Mouse (Mus musculus) bone marrow macrophage, adult 2 months (primary cell): ENCODE results near the gene Myo5a. TPM values are rescaled to one million over a fixed set of nuclear protein-coding genes. Genes with fewer than 3 reads are reported as not detected.

Experiments used
- H3K27ac ChIP-seq: 2 replicates; pipeline ENCODE4 v1.5.1; 2012; ENCODE audit warnings: low read depth, low read length; ENCODE audit not compliant: insufficient read depth
- H3K4me1 ChIP-seq: 2 replicates; pipeline ENCODE4 v1.6.1; 2012; ENCODE audit warnings: low read length; ENCODE audit not compliant: control insufficient read depth, insufficient read depth
- H3K4me3 ChIP-seq: 2 replicates; pipeline ENCODE4 v1.5.1; 2012; ENCODE audit warnings: mild to moderate bottlenecking, low read length, moderate library complexity; ENCODE audit not compliant: insufficient read depth
- CTCF ChIP-seq: IDR thresholded peaks from 2 replicates; pipeline ENCODE4 v1.5.1; 2012; ENCODE audit warnings: low read depth, mild to moderate bottlenecking, low read length, moderate library complexity
- POLR2A ChIP-seq: IDR thresholded peaks from 2 replicates; pipeline ENCODE4 v1.6.1; 2012; ENCODE audit warnings: mild to moderate bottlenecking, low read depth, low read length, borderline replicate concordance
- polyA plus RNA-seq: library from polyadenylated mRNA; stranded (reverse); fragments of >200 nt; gene quantifications from 2 replicates; pipeline ENCODE4 v1.2.4, GENCODE M21; 2012; ENCODE audit not compliant: missing spikeins, insufficient read depth, insufficient read length

The Myo5a gene
- polyA plus RNA-seq, 1 experiment, result 234 TPM

DNA sequence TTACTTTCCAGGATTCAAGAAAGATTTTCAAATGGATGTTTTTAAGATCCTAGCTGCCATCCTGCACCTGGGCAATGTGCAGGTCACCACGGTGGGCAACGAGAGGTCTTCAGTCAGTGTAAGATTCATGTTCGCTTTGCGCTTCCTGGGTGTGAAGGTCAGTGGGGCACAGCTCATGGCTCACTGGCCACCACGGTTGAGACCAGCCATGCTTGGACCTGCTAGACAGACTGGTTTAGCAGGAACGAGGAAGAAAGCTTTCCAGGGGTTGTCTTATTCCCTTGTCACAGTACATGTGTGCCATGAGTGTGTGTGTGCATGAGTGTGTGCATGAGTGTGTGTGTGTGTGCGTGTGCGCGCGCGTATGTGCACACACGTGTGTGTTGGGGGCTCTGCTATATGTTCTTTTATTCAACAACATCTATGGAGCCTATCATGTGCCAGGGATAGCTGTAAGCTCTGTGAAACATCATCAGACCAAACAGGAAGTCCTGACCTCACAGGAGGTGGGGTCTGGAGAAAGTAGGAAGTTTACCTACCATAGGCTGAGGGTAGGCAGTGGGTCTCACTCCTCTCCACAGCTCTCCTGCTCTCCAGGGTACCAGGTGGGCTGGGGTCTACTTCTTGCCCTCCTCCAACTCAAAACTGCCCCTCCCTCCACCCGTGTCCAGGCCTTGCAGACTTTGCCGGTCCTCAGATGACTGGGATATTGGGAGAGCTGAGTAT lies 185.2 kb downstream of the Myo5a start:
- no peak overlapping the region for H3K4me3 ChIP-seq
- H3K4me1 ChIP-seq, result peaks cover 21% of the 10 kb centered on the region
- H3K27ac ChIP-seq, result no peak overlapping the region
- TF ChIP-seq POLR2A (no peak), CTCF (no peak)

GRCm38 (mm10) chr9:75258792-75259191 lies 188.0 kb downstream of the Myo5a start:
- no peak for TF ChIP-seq CTCF
- TF ChIP-seq POLR2A, result no peak
- Histone ChIP-seq H3K4me1 (peaks cover 26% of the 10 kb centered on the region), H3K4me3 (no peak overlapping the region), H3K27ac (no peak overlapping the region)

DNA sequence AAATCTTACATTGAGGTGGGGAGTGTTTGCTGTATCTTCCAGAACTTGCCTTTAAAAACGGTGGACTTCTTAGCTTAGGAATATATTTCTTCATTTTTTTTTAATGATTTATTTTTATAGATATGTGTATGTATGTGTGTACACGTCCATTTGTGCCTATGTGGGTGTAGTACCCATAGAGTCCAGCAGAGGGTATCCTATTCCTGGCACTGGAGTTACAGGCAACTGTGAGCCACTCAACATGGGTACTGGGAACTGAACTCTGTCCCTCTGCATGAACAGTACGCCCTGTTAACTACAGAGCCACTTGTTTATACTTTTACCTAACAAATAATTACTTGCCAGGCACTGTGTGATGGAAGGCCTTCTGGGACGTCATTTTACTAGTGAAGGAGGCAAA lies 188.8 kb downstream of the Myo5a start:
- no peak for TF ChIP-seq CTCF
- TF ChIP-seq POLR2A, result no peak
- Histone ChIP-seq H3K4me1 (peaks cover 25% of the 10 kb centered on the region), H3K4me3 (no peak overlapping the region), H3K27ac (no peak overlapping the region)

- Histone ChIP-seq H3K27ac (no peak overlapping the region), H3K4me1 (peaks cover 15% of the 10 kb centered on the region), H3K4me3 (no peak overlapping the region)
- TF ChIP-seq POLR2A (no peak), CTCF (no peak)
Observed at GRCm38 (mm10) chr9:75261332-75261872, 190.6 kb downstream of the Myo5a start.

DNA sequence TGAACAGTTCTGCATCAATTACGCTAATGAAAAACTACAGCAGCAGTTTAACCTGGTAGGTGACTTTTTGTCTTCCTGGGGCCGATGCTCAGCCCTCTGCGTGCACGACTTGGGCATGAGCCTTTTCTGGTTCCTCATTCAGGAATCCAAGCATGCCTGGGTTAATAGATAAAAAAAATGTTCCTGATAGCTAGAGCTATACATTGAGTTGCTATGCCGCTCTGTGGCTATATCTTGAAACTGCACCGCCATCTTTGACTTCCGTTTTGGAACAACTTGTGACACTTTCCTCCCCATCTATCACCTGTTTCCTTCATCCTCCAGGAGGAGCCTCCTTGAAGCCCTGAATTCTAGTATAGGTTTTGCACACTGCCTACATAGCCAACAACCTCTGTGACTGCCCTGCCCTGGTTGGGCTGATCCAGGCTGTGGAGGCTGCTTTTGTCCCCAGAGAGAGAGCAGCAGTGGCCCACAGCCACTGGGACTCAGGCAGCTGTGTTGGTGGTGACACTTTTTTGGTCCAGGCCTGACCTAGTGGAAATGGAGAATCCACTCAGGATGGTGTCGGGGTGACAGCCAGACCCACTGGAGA lies 191.5 kb downstream of the Myo5a start:
- TF ChIP-seq CTCF, result no peak
- no peak for TF ChIP-seq POLR2A
- Histone ChIP-seq H3K4me1 (peaks cover 14% of the 10 kb centered on the region), H3K4me3 (no peak overlapping the region)

DNA sequence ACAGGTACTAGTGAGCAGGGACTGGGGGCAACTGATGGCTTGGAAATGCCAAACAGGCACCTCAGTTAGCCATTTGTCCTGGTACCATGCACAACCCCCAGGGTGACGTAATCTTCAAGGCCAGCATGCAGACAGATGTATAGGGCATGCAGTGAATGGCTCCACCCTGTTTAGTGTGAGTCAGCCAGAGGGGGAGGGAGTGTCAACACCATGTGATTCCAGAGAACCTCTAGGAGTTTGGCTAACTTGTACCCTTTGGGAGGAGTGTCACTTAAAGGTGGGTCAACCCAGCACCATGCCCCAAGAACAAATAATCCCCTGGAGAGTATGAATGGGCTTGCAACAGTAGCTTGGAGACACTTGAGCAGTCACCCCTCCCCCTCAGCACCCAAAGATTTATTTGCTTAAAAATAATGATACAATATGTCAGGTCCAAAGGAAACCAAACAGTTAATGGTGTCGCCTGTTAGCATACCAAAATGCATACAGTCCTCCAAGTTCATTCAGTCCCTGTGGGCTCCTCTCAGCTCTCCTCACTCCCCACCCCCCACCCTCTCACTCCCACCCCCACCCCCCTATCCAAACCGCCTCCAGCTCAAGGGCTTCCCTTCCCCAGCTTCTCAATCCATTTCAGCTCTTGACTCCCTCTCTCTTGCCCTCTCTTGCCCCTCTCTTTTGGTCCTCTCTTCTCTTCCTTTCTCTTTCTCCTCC lies 193.3 kb downstream of the Myo5a start:
- peaks cover 14% of the 10 kb centered on the region for H3K4me1 ChIP-seq
- no peak overlapping the region for H3K4me3 ChIP-seq
- no peak for TF ChIP-seq POLR2A
- no peak overlapping the region for H3K27ac ChIP-seq

More for the DNA sequence above, 191.5 kb downstream of the Myo5a start:
- H3K27ac ChIP-seq, result no peak overlapping the region

DNA sequence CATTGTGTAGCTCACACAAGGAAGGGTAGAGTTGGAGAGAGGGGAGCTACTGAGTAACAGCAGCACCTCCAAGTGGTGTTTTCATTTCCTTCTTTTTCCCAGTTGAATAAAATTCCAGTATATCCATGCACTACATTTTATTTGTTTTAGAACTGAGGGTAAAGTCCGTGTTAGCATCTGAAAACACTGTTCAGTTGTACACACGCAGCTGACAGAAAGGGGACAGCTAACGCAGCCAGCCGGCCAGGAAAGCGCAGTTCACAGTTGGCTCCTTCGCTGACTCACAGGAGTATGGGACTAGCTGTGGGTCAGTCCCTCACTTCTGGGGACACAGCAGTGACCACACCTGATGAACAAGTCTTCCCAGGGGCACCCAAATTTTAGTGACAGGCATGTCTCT lies 196.3 kb downstream of the Myo5a start:
- Histone ChIP-seq H3K27ac (no peak overlapping the region), H3K4me1 (peaks cover 10% of the 10 kb centered on the region), H3K4me3 (no peak overlapping the region)
- TF ChIP-seq CTCF (no peak), POLR2A (no peak)

DNA sequence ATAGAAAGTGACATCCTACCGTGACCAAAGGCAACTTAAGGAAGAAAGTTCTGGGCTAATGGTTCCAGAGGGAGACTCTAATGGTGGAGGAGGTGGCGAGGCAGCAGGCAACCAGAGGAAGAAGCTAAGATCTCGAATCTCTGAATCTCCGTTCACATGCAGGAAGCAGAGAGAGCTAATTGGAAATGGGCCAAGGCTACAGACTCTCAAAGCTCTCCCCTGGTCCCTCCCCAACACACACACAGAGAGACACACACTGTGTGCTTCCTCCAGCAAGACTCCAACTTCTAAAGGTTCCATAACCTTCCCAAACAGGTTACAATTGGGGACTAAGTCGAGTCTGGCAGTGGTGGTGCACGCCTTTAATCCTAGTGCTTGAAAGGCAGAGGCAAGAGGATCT lies 199.6 kb downstream of the Myo5a start:
- Histone ChIP-seq H3K4me1 (0 out of 2 replicates have a peak, but pooled peaks cover 3% of the 10 kb centered on the region), H3K4me3 (no peak overlapping the region), H3K27ac (no peak overlapping the region)
- no peak for TF ChIP-seq POLR2A
- TF ChIP-seq CTCF, result no peak

GRCm38 (mm10) chr9:75271539-75271938 lies 200.7 kb downstream of the Myo5a start:
- Histone ChIP-seq H3K27ac (no peak overlapping the region), H3K4me1 (0 out of 2 replicates have a peak, but pooled peaks cover 3% of the 10 kb centered on the region), H3K4me3 (no peak overlapping the region)
- TF ChIP-seq CTCF, result no peak

Other genes with a start within 250 kb of the Myo5a start
- gene Onecut1, start 209.1 kb upstream of the Myo5a start, polyA plus RNA-seq, result not detected in 2 replicates
- 43.2 and 48.3 TPM in 2 replicates for gene Fam214a, start 118.1 kb upstream of the Myo5a start, polyA plus RNA-seq
- gene Arpp19, start 33.4 kb upstream of the Myo5a start, polyA plus RNA-seq, result 176 and 183 TPM in 2 replicates
- 0.13 TPM in 1 of 2 replicates, not detected in the other for gene Myo5c, start 161.0 kb downstream of the Myo5a start, polyA plus RNA-seq
- gene Gnb5, start 235.3 kb downstream of the Myo5a start, polyA plus RNA-seq, result 6.7 and 7.0 TPM in 2 replicates